Mouse (Mus musculus) midbrain, embryonic 14.5 days (tissue): ENCODE data around the gene Plp2. TPM values are rescaled to one million over a fixed set of nuclear protein-coding genes. Genes with fewer than 3 reads are reported as not detected.

Experiments
- ATAC-seq: fragments of 200-750 bp; cut with Nextera tagmentation; 2 replicates; pipeline ENCODE4 v1.8.0; 2017; ENCODE audit warnings: moderate number of reproducible peaks, moderate library complexity; ENCODE audit not compliant: low FRiP score, low TSS enrichment
- DNase-seq: peaks from one replicate; pipeline ENCODE4 v3.0.0-alpha.2; 2015
- H3K27ac ChIP-seq: fragments of 300-500 bp; sonication (generic); replicated peaks from 2 replicates; pipeline ENCODE4 v1.5.1; 2014; ENCODE audit warnings: mild to moderate bottlenecking, low read depth, low read length, moderate library complexity
- H3K27me3 ChIP-seq: fragments of 300-500 bp; sonication (generic); 2 replicates; pipeline ENCODE4 v1.6.1; 2014; ENCODE audit warnings: low read length, control low read depth, mixed read lengths; ENCODE audit not compliant: control insufficient read depth, insufficient read depth
- H3K36me3 ChIP-seq: fragments of 300-500 bp; sonication (generic); 2 replicates; pipeline ENCODE4 v1.6.1; 2014; ENCODE audit warnings: low read length, control low read depth; ENCODE audit not compliant: control insufficient read depth, insufficient read depth
- H3K4me1 ChIP-seq: fragments of 300-500 bp; sonication (generic); 2 replicates; pipeline ENCODE4 v1.6.1; 2014; ENCODE audit warnings: mild to moderate bottlenecking, antibody characterized with exemption, low read length, control low read depth; ENCODE audit not compliant: control insufficient read depth, insufficient read depth
- H3K4me2 ChIP-seq: fragments of 300-500 bp; sonication (generic); 2 replicates; pipeline ENCODE4 v1.6.1; 2014; ENCODE audit warnings: mild to moderate bottlenecking, low read length, moderate library complexity
- H3K4me3 ChIP-seq: fragments of 300-500 bp; sonication (generic); replicated peaks from 2 replicates; pipeline ENCODE4 v1.5.1; 2014; ENCODE audit warnings: low read depth, low read length
- H3K9ac ChIP-seq: fragments of 300-500 bp; sonication (generic); replicated peaks from 2 replicates; pipeline ENCODE4 v1.6.1; 2014; ENCODE audit warnings: mild to moderate bottlenecking, low read length, moderate library complexity
- H3K9me3 ChIP-seq: fragments of 300-500 bp; sonication (generic); 2 replicates; pipeline ENCODE4 v1.6.1; 2016; ENCODE audit warnings: low read length, control low read depth, mixed read lengths; ENCODE audit not compliant: control insufficient read depth
- WGBS: fragments of 180-500 bp; shearing (Covaris S2); extraction: QIAGEN DNeasy Blood & Tissue Kit; methylation state at CpG from one replicate; pipeline ENCODE4 v1.1.7; 2014; 5-methylcytosine and 5-hydroxymethylcytosine counted together
- polyA plus RNA-seq: library from polyadenylated mRNA; unstranded; fragments of >200 nt; fragmentation: Nextera tagmentation; extraction: Ambion mirVana; gene quantifications from 2 replicates; pipeline ENCODE4 v1.2.1, GENCODE M21; 2014

The Plp2 gene
- polyA plus RNA-seq, 1 experiment from 2014 or later, result 22.4 TPM

DNA sequence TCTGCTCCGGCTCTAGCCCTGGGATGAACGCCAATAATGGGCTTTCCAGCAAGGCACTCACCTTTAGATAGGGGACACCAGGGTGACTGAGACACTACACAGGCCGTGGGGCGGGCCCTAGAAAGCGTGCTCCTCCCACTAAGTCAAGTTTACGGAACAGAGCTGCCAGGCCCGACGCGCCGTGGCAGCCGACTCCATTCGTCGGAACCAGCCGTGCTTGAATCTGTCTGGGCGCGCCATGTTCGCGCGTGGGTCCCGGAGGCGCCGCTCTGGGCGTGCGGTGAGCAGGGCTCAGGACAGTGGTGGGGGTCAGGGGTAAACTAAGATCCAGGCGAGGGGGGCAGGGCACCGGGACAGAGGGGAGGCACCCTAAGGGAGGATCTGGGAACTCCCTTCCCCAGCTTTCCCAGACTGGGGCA, 14.0 kb downstream of the Plp2 start, which contains the start of gene Prickle3:
Gene Prickle3 (plus strand): TSS at position 40 of the 419 bp plus-strand sequence.
- ATAC-seq, result no peak
- no peak for DNase-seq
- Histone ChIP-seq H3K4me3 (0 out of 2 replicates have a peak within 1 kb of the TSS, but pooled peaks have one; percentile 7), H3K9me3 (no peaks in the 10 kb centered on the region), H3K36me3 (0 out of 2 replicates have a peak, but pooled peaks cover under 1% of the 10 kb centered on the region), H3K27ac (no peak within 1 kb of the TSS), H3K9ac (no peak within 1 kb of the TSS), H3K4me1 (0 out of 2 replicates have a peak, but pooled peaks cover 4% of the 10 kb centered on the region), H3K4me2 (peak within 1 kb of the TSS; percentile 40), H3K27me3 (no peaks in the 10 kb centered on the region)
- 15% methylated on average over 26 of the region's 26 CpGs for WGBS

DNA sequence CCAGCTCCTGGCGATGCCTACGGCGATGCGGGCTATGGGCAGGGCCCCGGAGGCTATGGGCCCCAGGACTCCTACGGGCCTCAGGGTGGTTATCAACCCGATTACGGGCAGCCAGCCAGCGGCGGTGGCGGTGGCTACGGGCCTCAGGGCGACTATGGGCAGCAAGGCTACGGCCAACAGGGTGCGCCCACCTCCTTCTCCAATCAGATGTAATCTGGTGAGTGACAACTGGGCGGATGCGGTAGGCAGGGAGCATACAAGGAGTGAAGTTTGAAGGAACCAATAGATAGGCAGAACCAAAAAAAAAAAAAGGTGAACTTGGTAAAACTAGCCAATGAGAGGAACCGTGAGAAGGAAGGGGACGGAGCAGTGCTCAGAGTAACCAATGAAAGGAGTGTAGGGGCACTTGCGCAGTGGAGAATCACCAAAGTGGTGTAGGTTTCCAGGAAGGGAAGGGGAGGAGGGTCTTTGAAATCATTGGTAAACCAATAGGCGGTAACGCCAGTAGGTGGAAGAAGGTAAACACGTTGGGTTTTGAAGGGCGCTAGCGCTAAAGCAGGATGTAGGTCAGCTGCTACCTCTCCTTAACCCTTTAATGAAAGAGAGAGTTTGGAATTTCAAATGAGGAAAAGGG, 22.4 kb downstream of the Plp2 start:
- DNase-seq, result peak; percentile 84

DNA sequence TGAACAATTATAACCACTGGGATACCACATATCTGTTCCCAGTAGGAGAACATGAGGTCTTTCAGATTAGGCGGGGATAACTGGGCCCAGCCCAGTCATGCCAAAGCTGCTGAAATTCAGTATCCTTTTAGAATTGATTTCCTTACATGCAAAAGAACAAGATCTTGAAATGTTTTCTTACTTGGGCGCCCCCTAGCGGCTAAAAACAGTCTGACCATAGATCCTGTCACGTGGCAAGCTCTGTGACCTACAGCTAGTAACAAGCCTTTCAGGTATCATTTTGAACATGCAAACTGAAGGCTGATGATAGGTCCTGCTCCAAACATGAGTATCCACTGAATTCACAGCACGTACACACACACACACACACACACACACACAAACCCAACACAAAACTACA, 25.8 kb downstream of the Plp2 start:
- ATAC-seq (no peak), DNase-seq (peak; percentile 88)
- no peak overlapping the region for H3K4me3 ChIP-seq
- H3K27me3 ChIP-seq, result no peaks in the 10 kb centered on the region
- 13% methylated on average over 5 of the region's 5 CpGs for WGBS
- no peak overlapping the region for H3K27ac ChIP-seq
- H3K36me3 ChIP-seq, result peaks cover 14% of the 10 kb centered on the region
- H3K9me3 ChIP-seq, result no peaks in the 10 kb centered on the region
- H3K9ac ChIP-seq, result no peak overlapping the region
- H3K4me1 ChIP-seq, result no peaks in the 10 kb centered on the region
- H3K4me2 ChIP-seq, result no peak overlapping the region

More for the DNA sequence above, 22.4 kb downstream of the Plp2 start:
- Histone ChIP-seq H3K27ac (peak overlapping the region; percentile 75; the same call in 1 of the 2 replicates), H3K4me3 (peak overlapping the region; percentile 31), H3K9ac (no peak overlapping the region), H3K9me3 (no peaks in the 10 kb centered on the region), H3K4me1 (no peaks in the 10 kb centered on the region), H3K4me2 (peak overlapping the region; percentile 50), H3K27me3 (no peaks in the 10 kb centered on the region), H3K36me3 (peaks cover 24% of the 10 kb centered on the region)
- peak; percentile 94 for ATAC-seq
- 17% methylated on average over 25 of the region's 25 CpGs for WGBS

DNA sequence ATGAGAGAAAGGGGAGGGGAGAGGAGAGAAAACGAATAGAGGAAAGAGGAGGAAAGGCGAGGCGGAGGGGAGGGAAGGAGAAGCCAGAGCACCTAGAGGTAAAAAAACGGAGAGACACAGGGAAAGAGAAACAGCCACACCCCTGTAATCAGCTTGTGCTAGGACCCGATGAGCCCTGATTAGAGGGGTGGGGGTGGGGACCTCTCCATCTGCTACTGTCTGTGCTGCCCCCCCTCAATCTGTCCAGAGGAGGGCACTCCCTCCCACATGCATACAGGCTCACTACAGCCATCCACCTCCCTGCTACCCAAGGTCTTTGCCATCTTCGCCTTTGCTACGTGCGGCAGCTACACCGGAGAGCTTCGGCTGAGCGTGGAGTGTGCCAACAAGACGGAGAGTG, 30.4 kb downstream of the Plp2 start:
- Histone ChIP-seq H3K4me3 (peak overlapping the region; percentile 19; the same call in 1 of the 2 replicates), H3K36me3 (peaks cover 8% of the 10 kb centered on the region; the same call in 1 of the 2 replicates), H3K9me3 (no peaks in the 10 kb centered on the region), H3K27me3 (no peaks in the 10 kb centered on the region), H3K9ac (no peak overlapping the region), H3K27ac (no peak overlapping the region), H3K4me1 (no peaks in the 10 kb centered on the region), H3K4me2 (peak overlapping the region; percentile 62)
- DNase-seq (no peak), ATAC-seq (no peak)
- 53% methylated on average over 12 of the region's 12 CpGs for WGBS

DNA sequence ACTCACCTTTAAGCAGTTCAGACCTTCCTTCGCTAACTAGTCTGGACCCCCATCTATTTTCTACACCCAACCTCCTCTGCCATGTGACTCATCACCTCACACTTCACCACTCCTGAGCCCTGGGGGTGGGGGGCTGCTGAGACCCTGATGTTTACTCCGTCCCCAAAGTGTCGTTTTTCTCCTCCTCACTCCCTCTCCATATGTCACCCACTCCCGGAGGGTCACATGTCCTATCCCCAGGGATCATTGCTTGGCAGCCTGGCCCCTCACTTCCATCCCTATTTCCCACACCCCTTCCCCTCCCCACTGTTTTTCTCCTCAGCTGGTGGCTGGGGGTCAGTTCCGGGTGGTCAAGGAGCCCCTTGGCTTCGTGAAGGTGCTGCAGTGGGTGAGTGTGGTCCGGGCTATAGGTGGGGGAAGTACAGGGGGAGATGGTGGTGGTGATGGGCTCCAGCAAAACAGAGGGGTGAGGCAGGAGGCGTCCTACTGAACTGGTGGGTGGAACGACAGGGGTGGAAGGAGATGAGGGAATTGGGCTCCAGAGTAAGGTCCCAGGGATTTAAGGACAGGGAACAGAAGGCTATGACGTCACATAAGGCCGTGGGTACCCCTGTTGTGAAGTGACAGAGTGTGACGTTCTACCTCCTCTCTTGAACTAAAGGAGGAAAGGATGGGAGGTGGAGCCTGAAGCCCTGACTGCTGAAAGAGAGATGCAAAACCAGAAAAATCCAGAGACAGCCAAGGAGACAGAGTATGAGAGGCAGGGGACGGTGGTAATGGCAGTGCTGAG, 31.5 kb downstream of the Plp2 start:
- Histone ChIP-seq H3K4me2 (peak overlapping the region; percentile 62), H3K9ac (peak overlapping the region; percentile 69), H3K4me3 (peak overlapping the region; percentile 55), H3K9me3 (no peaks in the 10 kb centered on the region), H3K27me3 (no peaks in the 10 kb centered on the region), H3K36me3 (peaks cover 6% of the 10 kb centered on the region; the same call in 1 of the 2 replicates), H3K4me1 (no peaks in the 10 kb centered on the region), H3K27ac (peak overlapping the region; percentile 80)
- DNase-seq, result peak; percentile 31
- ATAC-seq, result no peak
- WGBS, result 28% methylated on average over 13 of the region's 13 CpGs

DNA sequence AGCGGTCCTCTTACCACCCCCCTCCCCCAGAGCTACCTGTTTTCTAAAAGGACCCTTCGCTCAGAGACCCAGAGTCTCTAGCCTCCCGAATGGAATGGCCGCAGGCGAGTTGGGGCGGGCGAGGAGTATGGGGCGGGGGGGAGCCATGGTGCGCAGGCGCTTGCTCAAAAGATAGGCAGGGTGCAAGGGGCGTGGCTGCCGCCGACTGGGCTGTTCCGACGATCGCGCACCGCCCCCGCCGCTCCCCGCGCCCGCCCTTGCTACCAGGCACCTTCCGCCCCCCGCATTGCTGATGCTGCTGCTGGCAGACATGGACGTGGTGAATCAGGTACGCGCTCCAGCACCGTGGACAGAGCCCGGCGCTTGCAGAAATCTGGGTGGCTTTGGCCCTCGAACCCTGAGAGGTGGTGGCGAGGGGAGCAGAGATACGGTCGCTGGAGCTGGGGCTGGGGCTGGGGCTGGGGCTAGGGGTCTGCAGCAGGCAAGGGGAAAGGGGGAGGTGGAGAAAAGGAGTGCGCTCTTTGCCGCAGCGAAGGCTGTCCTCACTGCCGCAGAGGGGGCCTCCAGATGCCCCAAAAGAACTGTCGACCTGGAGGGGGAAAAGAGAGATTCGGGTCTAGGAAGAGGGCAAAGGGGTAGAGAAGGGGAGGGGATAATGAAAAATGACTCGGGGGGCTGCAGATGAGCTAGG, 32.6 kb downstream of the Plp2 start, which contains the start of gene Syp:
Gene Syp (plus strand): TSS at position 71 of the 691 bp plus-strand sequence.
- H3K36me3 ChIP-seq, result no peaks in the 10 kb centered on the region
- H3K27ac ChIP-seq, result peak within 1 kb of the TSS; percentile 80
- WGBS, result 23% methylated on average over 41 of the region's 42 CpGs
- H3K4me1 ChIP-seq, result no peaks in the 10 kb centered on the region
- H3K9me3 ChIP-seq, result no peaks in the 10 kb centered on the region
- ATAC-seq (peak; percentile 88), DNase-seq (peak; percentile 90)
- H3K9ac ChIP-seq, result peak within 1 kb of the TSS; percentile 69
- H3K27me3 ChIP-seq, result no peaks in the 10 kb centered on the region
- H3K4me3 ChIP-seq, result peak within 1 kb of the TSS; percentile 55
- H3K4me2 ChIP-seq, result peak within 1 kb of the TSS; percentile 62

DNA sequence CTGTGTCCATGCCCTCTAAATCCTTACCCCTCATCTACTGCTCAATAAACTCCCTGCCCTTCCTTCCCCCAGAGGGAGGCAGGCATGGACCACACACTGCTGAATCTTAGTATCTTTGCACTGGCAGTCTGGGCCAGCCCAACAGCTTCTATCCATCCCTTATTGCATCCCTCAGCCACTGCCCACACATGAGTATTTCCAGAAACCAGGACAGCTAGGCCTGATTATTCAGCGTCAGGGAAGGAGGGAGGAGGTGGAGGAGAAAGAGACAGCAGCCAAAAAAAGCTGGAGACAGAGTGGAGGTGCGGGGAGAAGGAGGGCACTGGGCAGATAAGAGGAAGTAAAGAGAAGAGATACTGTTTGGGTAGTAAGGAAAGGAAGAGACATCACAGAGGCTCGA, 36.1 kb downstream of the Plp2 start:
- H3K9me3 ChIP-seq, result no peaks in the 10 kb centered on the region
- H3K4me3 ChIP-seq, result no peak overlapping the region
- no peaks in the 10 kb centered on the region for H3K27me3 ChIP-seq
- H3K4me2 ChIP-seq, result no peak overlapping the region
- H3K27ac ChIP-seq, result no peak overlapping the region
- H3K36me3 ChIP-seq, result no peaks in the 10 kb centered on the region
- no peak for ATAC-seq
- H3K4me1 ChIP-seq, result no peaks in the 10 kb centered on the region
- no peak overlapping the region for H3K9ac ChIP-seq
- 78% methylated on average over 3 of the region's 3 CpGs for WGBS
- DNase-seq, result no peak

DNA sequence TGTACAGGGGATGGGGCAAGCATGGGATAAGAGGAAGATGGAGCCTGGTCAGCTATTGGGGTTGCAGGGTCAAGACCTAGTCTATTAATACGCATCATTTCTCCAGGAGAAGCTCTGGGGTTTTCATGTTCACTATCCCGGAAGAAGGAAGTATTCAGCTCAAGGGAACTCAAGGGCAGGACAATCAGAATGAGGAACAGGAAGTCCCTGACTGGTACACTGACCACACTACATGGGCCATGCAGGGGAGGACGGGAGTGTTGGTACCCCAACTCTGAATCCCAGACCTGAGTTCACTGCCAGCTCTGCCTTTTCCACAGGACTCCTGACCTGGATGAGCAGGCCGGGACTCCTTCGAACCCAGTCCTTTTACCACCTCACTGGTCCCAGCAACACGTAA, 38.6 kb downstream of the Plp2 start:
- DNase-seq (no peak), ATAC-seq (no peak)
- H3K27ac ChIP-seq, result no peak overlapping the region
- no peak overlapping the region for H3K9ac ChIP-seq
- no peaks in the 10 kb centered on the region for H3K36me3 ChIP-seq
- H3K9me3 ChIP-seq, result no peaks in the 10 kb centered on the region
- H3K4me3 ChIP-seq, result no peak overlapping the region
- no peaks in the 10 kb centered on the region for H3K4me1 ChIP-seq
- no peaks in the 10 kb centered on the region for H3K27me3 ChIP-seq
- no peak overlapping the region for H3K4me2 ChIP-seq
- 84% methylated on average over 6 of the region's 6 CpGs for WGBS
